Mouse (Mus musculus) heart, embryonic 13.5 days (tissue): Measurements from ENCODE around the gene Chst5. TPM values are rescaled to one million over a fixed set of nuclear protein-coding genes. Genes with fewer than 3 reads are reported as not detected.
"Not testable (repeated sequence)": the region's sequence is repeated elsewhere in the genome, so short reads cannot be mapped to it uniquely, and the experiment has no call there.

Source experiments
- ATAC-seq: fragments of 200-750 bp; cut with Nextera tagmentation; 2 replicates; pipeline ENCODE4 v1.8.0; 2017; ENCODE audit warnings: moderate TSS enrichment; ENCODE audit not compliant: insufficient number of reproducible peaks, low FRiP score, low TSS enrichment; ENCODE audit errors: extremely low read depth
- H3K27ac ChIP-seq: fragments of 300-500 bp; sonication (generic); replicated peaks from 2 replicates; pipeline ENCODE4 v1.5.1; 2015; ENCODE audit warnings: moderate library complexity, mild to moderate bottlenecking, inconsistent platforms
- H3K27me3 ChIP-seq: fragments of 300-500 bp; sonication (generic); replicated peaks from 2 replicates; pipeline ENCODE4 v1.6.1; 2015; ENCODE audit warnings: mild to moderate bottlenecking, inconsistent platforms
- H3K36me3 ChIP-seq: fragments of 300-500 bp; sonication (generic); 2 replicates; pipeline ENCODE4 v1.6.1; 2015; ENCODE audit warnings: mild to moderate bottlenecking, inconsistent platforms
- H3K4me1 ChIP-seq: fragments of 300-500 bp; sonication (generic); 2 replicates; pipeline ENCODE4 v1.6.1; 2015; ENCODE audit warnings: inconsistent platforms
- H3K4me2 ChIP-seq: fragments of 300-500 bp; sonication (generic); 2 replicates; pipeline ENCODE4 v1.6.1; 2015; ENCODE audit warnings: inconsistent platforms, mild to moderate bottlenecking, moderate library complexity
- H3K4me3 ChIP-seq: fragments of 300-500 bp; sonication (generic); 2 replicates; pipeline ENCODE4 v1.5.1; 2015; ENCODE audit warnings: moderate library complexity, mild to moderate bottlenecking, inconsistent platforms
- H3K9ac ChIP-seq: fragments of 300-500 bp; sonication (generic); 2 replicates; pipeline ENCODE4 v1.6.1; 2015; ENCODE audit warnings: inconsistent platforms, mild to moderate bottlenecking, moderate library complexity
- H3K9me3 ChIP-seq: fragments of 300-500 bp; sonication (generic); 2 replicates; pipeline ENCODE4 v1.6.1; 2016; ENCODE audit warnings: inconsistent platforms
- WGBS: fragments of 180-500 bp; shearing (Covaris S2); methylation state at CpG from one replicate; pipeline ENCODE4 v1.1.7; 2015; ENCODE audit warnings: mixed read lengths; 5-methylcytosine and 5-hydroxymethylcytosine counted together
- polyA plus RNA-seq: library from polyadenylated mRNA; unstranded; fragments of >200 nt; fragmentation: Nextera tagmentation; extraction: Ambion mirVana; gene quantifications from 2 replicates; pipeline ENCODE4 v1.2.1, GENCODE M21; 2015

Gene Chst5
- polyA plus RNA-seq, 1 experiment from 2014 or later = 0.17 TPM

- Histone ChIP-seq H3K9me3 (no peaks in the 10 kb centered on the region), H3K4me1 (peaks cover 18% of the 10 kb centered on the region), H3K36me3 (peaks cover 35% of the 10 kb centered on the region), H3K9ac (peak within 1 kb of the TSS; percentile 92), H3K27ac (peak within 1 kb of the TSS; percentile 86), H3K4me2 (peak within 1 kb of the TSS; percentile 78), H3K27me3 (no peaks in the 10 kb centered on the region), H3K4me3 (peak within 1 kb of the TSS; percentile 85)
- WGBS = under 1% methylated on average over 65 of the region's 65 CpGs
- peak; percentile 97 for ATAC-seq
Measured at GRCm38 (mm10) chr8:111940171-111941100, 30.2 kb upstream of the Chst5 start, which contains the start of gene Gabarapl2. Gene Gabarapl2, plus strand, starts transcription at chr8:111940703.

GRCm38 (mm10) chr8:111939516-111940142, 29.4 kb upstream of the Chst5 start:
- Histone ChIP-seq H3K4me2 (peak overlapping the region; percentile 78), H3K27me3 (no peaks in the 10 kb centered on the region), H3K9me3 (no peaks in the 10 kb centered on the region), H3K4me3 (peak overlapping the region; percentile 85), H3K27ac (peak overlapping the region; percentile 86), H3K9ac (peak overlapping the region; percentile 92), H3K36me3 (peaks cover 27% of the 10 kb centered on the region), H3K4me1 (peaks cover 18% of the 10 kb centered on the region)
- WGBS = 10% methylated on average over 10 of the region's 10 CpGs
- peak; percentile 74 for ATAC-seq

- Histone ChIP-seq H3K4me1 (peaks cover 22% of the 10 kb centered on the region), H3K36me3 (peaks cover 14% of the 10 kb centered on the region)
- H3K27ac ChIP-seq, H3K4me3 ChIP-seq, H3K27me3 ChIP-seq, H3K4me2 ChIP-seq, H3K9me3 ChIP-seq, H3K9ac ChIP-seq, ATAC-seq: not testable (repeated sequence)
- WGBS = 82% methylated on average over 9 of the region's 9 CpGs
Measured at GRCm38 (mm10) chr8:111938076-111938985, 28.1 kb upstream of the Chst5 start.

- 65% methylated on average over 3 of the region's 3 CpGs for WGBS
Measured at GRCm38 (mm10) chr8:111937184-111937583, 26.9 kb upstream of the Chst5 start.

GRCm38 (mm10) chr8:111934201-111934600, 24.0 kb upstream of the Chst5 start:
- H3K27ac ChIP-seq = no peak overlapping the region
- 75% methylated on average over 2 of the region's 2 CpGs for WGBS
- H3K36me3 ChIP-seq = no peaks in the 10 kb centered on the region
- H3K4me3 ChIP-seq = peak overlapping the region; percentile 76; the same call in 1 of the 2 replicates
- H3K27me3 ChIP-seq = peaks cover 5% of the 10 kb centered on the region; the same call in 1 of the 2 replicates
- H3K9ac ChIP-seq = no peak overlapping the region
- peak overlapping the region; percentile 92 for H3K4me2 ChIP-seq
- peaks cover 16% of the 10 kb centered on the region for H3K4me1 ChIP-seq
- ATAC-seq = no peak
- no peaks in the 10 kb centered on the region for H3K9me3 ChIP-seq

More at GRCm38 (mm10) chr8:111937184-111937583, 26.9 kb upstream of the Chst5 start:
- Histone ChIP-seq H3K4me1 (peaks cover 32% of the 10 kb centered on the region), H3K4me2 (no peak overlapping the region), H3K4me3 (no peak overlapping the region), H3K9ac (no peak overlapping the region), H3K9me3 (no peaks in the 10 kb centered on the region), H3K27me3 (no peaks in the 10 kb centered on the region), H3K27ac (no peak overlapping the region), H3K36me3 (peaks cover 3% of the 10 kb centered on the region)
- no peak for ATAC-seq

GRCm38 (mm10) chr8:111933348-111934076, 23.3 kb upstream of the Chst5 start, which contains the start of gene Tmem231:
Gene Tmem231, minus strand, starts transcription at chr8:111933881.
- peak; percentile 95 for ATAC-seq
- peaks cover 16% of the 10 kb centered on the region for H3K4me1 ChIP-seq
- no peaks in the 10 kb centered on the region for H3K36me3 ChIP-seq
- peaks cover 5% of the 10 kb centered on the region; the same call in 1 of the 2 replicates for H3K27me3 ChIP-seq
- peak within 1 kb of the TSS; percentile 76 for H3K4me3 ChIP-seq
- H3K9me3 ChIP-seq = no peaks in the 10 kb centered on the region
- under 1% methylated on average over 53 of the region's 53 CpGs for WGBS
- peak within 1 kb of the TSS; percentile 85 for H3K9ac ChIP-seq
- peak within 1 kb of the TSS; percentile 49; the same call in 1 of the 2 replicates for H3K27ac ChIP-seq
- peak within 1 kb of the TSS; percentile 92 for H3K4me2 ChIP-seq

GRCm38 (mm10) chr8:111932580-111933336, 22.5 kb upstream of the Chst5 start:
- H3K4me2 ChIP-seq = peak overlapping the region; percentile 92
- H3K27me3 ChIP-seq = peaks cover 5% of the 10 kb centered on the region; the same call in 1 of the 2 replicates
- 0 out of 2 replicates have a peak, but pooled peaks have one; percentile 4 for ATAC-seq
- no peaks in the 10 kb centered on the region for H3K9me3 ChIP-seq
- H3K36me3 ChIP-seq = no peaks in the 10 kb centered on the region
- H3K27ac ChIP-seq = no peak overlapping the region
- peaks cover 16% of the 10 kb centered on the region for H3K4me1 ChIP-seq
- 35% methylated on average over 19 of the region's 19 CpGs for WGBS
- H3K4me3 ChIP-seq = peak overlapping the region; percentile 76
- H3K9ac ChIP-seq = peak overlapping the region; percentile 85

GRCm38 (mm10) chr8:111931721-111932120, 21.5 kb upstream of the Chst5 start:
- 80% methylated on average over 16 of the region's 16 CpGs for WGBS
- Histone ChIP-seq H3K9ac (no peak overlapping the region), H3K4me3 (no peak overlapping the region), H3K36me3 (no peaks in the 10 kb centered on the region), H3K9me3 (no peaks in the 10 kb centered on the region), H3K4me1 (peaks cover 16% of the 10 kb centered on the region), H3K4me2 (no peak overlapping the region), H3K27ac (no peak overlapping the region), H3K27me3 (peaks cover 5% of the 10 kb centered on the region; the same call in 1 of the 2 replicates)
- no peak for ATAC-seq

- Histone ChIP-seq H3K9me3 (no peaks in the 10 kb centered on the region), H3K27ac (peak overlapping the region; percentile 3; the same call in 1 of the 2 replicates), H3K9ac (no peak overlapping the region), H3K27me3 (peaks cover 5% of the 10 kb centered on the region; the same call in 1 of the 2 replicates), H3K4me1 (peaks cover 21% of the 10 kb centered on the region), H3K4me2 (no peak overlapping the region), H3K4me3 (no peak overlapping the region), H3K36me3 (no peaks in the 10 kb centered on the region)
- WGBS = 46% methylated on average over 8 of the region's 8 CpGs
- no peak for ATAC-seq
Measured at GRCm38 (mm10) chr8:111929648-111930344, 19.5 kb upstream of the Chst5 start.
